Mouse (Mus musculus) layer of hippocampus, adult 9-11 months (tissue): ENCODE data around the gene Mblac2.
A peak's percentile ranks its signal among the peaks of the same experiment; 100 is the strongest.

Experiments
- DNase-seq: peaks from one replicate; pipeline ENCODE4 v3.0.0; 2022

Mblac2 gene

DNA sequence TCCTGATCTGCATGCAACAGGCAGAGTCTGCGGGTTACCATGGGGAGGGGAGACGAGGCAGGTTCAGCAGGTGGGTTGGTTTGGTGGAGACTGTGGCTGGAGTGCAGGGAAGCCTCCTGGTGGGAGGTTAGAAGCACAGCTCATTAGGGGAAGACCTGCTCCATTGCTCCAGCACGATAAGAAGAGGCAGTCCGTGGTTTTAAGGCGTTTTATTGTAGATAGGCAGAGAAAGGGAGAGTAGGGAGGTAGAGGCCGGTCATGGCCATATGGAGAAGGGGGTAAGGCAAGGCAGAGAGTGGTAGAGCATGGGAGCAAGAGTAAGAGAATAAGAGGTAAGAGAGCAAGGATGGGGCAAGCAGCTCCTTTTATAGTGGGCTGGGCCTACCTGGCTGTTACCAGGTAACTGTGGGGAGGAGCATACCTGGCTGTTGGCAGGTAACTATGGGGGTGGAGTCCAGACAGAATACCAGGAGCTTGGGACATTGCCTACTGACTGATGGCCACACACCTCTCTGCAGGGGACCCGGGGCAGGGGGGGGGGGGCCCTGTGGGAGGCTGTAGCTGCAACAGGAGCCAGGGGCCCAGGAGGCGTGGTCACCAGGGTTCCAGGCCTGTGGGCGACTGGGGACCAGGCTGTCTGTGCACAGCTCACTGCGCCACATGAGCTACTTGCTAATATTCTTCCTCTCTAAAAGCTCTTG lies 32.4 kb downstream of the Mblac2 start:
- no peak for DNase-seq

DNA sequence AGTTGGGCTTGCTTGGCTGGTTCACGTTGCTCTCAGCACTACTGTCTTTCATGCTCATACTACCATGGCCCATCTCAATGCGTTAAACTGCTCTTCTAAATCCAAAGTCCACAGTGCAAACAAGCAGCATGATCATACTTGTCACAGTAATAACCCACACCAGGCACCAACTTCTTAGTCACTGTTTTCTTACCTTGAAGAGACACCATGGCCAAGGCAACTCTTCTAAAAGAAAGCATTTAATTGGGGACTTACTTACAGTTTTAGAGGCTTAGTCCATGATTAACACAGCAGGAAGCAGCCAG lies 32.9 kb downstream of the Mblac2 start:
- DNase-seq, result no peak

DNA sequence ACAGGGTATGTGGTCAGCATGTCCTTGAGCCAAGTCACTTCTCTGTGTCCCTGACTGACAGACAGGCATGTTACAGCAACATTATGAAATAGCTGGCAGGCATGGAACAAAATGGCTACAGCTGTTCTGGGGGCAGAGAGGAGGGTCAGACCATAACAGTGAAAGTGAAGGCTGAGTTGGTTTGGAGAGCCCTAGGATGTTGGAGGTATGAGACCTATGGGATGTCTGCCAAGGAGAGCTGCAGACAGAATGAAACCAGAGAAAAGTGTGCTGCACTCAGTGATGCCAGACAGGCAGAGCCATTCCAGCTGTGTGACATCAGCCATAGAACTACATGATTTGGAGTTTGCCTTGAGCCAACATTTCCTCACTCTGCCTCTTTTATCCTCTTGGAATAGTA lies 43.7 kb downstream of the Mblac2 start:
- no peak for DNase-seq

DNA sequence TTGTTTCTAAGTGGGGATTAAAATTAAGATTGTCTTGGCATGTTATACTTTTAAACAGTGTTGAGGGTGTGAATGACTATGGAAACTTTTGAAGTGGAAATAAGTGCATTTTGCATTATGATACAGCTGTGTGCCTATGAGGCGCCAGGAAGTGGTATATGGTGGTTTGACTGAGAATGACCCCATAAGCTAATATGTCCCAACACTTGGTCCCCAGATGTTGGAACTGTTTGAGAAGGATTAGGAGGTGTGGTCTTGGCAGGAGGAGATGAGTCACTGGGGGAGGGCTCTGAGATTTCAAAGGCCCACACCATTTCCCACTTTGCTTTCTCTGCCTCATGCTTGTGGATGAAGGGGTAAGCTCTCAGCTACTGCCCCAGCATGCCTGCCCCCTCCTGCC lies 44.2 kb downstream of the Mblac2 start:
- DNase-seq, result no peak

DNA sequence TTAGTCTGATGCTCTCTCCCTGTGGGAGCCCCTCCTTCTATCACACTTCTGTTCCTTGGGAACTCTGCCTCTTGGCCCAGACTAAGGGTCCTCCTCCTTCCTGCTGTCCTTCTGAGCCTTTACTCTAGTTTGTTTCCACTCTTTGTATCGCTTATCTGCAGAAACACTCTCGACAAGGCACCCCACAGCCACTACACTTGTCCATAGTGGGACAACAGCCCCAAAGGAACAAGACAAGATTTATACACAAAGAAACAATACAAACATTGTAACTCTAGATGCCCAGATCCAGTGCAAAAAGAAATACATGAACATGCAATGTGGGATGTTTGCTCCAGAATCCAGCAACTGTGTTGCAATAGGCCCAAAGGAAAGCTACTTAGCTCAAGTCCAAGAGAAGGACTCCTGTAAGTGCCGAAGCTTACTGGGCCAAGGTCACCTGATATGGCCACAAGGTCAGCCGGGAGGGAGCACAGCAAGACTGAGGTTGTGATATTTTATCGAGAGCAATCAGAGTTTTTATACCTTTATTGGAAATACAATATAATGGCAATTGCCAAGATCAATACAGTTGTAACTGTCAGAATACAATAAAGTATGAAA lies 46.0 kb downstream of the Mblac2 start:
- no peak for DNase-seq

DNA sequence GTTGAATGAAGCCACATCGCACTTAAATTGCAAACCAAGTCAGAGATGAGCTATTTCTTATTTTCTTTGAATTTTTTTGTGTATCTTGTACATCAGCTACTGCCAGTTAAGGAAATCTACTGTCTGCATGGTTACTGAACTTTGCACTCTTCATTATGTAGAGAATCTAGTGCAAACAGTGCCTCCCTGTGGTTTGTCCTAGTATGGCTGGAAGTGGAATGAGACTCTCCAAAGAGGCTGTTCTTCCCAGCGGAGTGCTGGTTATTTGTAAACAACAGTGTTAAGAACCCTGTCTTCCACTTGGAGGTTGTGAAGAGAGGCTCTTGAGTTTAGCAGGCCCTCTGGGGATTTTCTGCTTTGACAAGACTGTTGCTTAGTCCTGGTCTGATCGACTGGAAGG lies 49.2 kb downstream of the Mblac2 start:
- DNase-seq, result no peak

DNA sequence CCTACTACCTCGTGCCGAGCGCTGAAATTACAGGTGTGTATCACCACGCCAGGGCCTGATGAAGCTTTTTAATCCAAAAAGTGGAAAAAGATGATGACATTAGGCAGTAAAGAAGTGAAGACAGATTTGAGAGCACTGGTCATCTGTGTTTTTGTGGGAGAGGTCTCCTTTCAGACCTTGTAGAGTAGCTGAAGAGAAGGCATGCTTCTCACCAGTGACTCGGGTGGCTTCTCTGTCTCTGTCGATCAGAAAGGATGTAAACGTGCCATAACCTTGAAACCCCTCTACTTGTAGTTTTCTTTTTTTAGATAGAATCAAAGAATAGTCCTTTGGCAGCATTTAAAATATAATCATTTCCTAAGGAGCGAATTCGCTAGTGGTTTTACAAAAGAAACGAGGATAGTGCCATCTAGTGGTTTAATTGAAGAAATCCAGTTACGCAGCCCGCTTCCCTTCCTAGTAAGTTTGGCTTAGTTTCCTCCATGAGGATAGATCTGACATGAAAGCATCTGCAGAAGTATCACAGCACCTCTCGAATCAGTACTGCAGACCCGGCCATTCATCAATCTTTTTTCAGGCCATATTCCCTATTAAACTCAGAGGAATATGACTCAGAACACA lies 50.5 kb downstream of the Mblac2 start:
- DNase-seq, result peak; percentile 34

DNA sequence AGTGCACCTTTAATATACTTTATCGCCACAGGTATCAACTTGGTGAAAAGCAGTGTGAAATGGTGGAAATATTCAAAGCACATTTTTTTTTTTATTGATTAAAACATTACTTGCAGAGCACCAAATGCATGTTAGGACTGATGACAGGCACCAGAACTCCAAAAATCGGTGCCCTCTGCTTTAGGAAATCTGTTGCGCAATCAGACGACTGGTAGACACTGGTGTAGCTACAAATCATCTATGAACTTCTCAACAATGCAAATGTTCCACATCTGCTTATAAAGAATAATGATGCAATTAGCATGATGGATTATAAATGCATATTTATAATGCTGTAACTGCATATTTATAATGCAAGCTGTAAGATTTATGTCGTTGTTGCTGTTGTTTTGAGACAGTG lies 53.0 kb downstream of the Mblac2 start:
- no peak for DNase-seq

DNA sequence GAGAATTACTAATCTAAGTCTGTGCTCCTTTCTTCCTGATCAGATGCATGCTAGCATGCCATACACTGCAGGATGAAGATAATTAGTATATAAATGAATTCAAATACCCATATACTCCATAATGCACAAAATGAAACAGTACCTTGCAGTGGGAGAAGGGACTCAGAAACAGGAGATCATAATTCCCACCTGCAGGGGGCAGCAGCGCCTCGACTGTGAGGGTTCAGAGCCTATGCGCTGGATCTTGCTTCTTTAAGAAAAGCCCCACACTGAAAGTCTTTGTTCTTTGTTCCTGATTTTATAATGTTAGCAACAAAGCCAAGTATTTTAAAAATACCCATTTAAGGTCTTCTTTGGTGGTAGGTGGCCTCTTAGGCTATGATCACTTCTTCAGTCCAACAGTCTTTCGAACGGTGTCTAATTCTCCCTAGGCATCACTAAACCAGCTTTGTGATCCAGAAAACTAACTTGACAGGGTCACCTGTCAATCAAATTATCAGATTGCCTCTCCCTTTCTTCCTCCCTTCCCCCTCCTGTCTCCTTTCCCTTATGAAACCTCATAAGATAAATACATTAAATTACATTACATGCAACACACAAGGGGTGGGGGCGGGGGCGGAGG lies 56.0 kb downstream of the Mblac2 start:
- peak; percentile 55 for DNase-seq

DNA sequence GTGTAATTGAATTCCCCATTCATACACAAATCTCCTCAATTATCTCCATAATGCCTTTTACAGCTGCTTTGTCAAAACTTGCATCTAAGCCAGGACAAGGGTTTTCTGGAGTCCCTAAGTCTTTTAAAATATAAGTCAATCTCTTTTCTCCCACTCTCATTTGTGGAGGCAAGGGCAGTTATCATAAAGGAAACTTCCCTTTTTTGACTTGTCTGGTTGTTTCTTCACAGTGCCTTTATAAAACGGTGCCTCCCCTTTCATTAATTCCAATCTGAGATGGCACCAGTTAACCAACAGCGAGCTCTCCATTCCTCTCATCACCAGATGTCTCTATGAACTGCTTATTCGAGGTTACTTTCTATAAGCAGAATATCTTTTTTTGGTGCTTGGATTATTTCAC lies 65.1 kb downstream of the Mblac2 start:
- DNase-seq, result no peak

DNA sequence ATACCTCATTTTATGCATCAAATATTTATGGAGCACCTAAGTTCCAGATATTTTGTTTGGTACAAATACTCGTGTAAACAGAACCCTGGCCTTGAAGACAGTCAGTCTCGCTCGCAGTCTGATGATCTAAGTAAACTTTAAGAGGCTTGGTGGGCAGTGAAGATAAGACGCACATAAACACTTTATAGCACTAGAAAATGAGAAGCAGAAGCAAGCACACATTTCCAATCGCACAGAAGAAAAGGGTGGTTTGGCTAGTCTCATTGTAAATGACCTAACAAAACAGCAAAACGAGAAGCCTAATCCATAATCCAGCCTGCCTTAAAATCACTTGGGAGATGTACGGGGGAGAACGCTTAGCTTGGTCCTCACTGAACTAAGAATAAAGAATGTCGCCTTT lies 71.3 kb downstream of the Mblac2 start:
- DNase-seq, result no peak

DNA sequence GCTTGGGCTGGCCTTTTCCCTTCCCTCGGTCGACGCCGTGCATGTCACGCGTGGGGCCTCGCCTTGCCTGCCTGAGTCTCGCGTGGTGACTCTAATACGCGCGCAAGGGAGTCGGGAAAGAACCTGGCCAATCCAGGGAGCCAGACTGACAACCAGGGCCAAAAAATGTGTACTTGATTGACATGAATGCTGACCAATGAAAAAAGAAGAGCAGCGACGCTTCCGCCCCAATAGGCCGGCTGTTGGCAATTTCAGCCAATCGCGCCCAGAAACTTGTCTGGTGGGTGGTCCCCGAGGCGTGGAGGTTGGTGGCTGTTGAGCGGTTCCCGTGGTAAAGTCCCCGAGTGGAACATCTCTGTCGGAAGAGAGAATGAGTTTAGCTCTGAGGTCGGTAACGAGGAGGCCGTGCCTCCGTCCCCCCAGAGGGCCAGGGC lies 71.8 kb downstream of the Mblac2 start, which contains the start of gene Cetn3:
Gene Cetn3 (plus strand): TSS at position 107 of the 434 bp plus-strand sequence.
- peak; percentile 94 for DNase-seq

DNA sequence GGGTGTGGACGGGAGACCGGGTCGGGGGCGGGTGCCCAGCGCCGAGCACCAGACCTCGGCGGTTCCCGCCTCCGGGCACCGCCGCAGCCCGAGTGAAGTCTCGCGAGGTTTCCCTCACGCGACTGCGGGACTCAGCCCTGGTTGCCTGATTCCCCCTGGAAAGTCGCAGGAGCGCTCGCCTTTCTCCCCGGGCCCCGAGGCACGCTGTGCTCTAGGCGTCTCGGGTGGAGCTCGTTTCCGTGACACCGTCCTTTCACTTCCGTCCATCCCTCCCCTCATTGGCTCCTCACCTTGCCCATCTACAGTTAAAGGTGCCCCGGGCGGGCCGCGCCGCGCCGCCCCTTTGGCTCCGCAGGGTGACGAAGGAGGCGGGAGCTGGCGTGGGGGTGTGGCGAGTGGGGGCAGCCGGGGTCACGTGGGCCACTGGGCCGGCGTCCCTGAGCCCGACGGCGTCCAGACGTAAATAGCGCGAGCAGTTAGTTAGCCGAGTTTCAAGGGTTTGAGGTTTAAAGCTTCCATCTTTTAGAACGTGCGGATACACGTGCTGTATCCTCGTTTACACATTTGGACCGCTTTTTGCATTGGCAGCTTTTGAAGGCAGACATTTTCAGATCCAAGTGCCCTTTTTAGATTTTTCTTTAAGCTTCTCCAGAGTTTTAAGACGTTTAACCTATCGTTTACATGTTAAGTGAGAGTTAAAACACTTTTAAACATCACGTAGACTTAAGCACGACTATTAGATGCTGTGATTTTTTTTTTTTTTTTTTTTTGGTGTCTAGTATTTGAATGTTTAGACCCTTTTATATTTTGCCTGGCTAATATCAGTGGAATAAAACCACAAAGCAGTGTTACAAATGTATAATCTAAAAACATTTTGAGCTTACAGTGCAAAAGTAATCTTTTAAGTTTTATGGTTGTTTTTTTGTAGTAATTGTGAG lies 72.5 kb downstream of the Mblac2 start:
- DNase-seq, result peak; percentile 98

DNA sequence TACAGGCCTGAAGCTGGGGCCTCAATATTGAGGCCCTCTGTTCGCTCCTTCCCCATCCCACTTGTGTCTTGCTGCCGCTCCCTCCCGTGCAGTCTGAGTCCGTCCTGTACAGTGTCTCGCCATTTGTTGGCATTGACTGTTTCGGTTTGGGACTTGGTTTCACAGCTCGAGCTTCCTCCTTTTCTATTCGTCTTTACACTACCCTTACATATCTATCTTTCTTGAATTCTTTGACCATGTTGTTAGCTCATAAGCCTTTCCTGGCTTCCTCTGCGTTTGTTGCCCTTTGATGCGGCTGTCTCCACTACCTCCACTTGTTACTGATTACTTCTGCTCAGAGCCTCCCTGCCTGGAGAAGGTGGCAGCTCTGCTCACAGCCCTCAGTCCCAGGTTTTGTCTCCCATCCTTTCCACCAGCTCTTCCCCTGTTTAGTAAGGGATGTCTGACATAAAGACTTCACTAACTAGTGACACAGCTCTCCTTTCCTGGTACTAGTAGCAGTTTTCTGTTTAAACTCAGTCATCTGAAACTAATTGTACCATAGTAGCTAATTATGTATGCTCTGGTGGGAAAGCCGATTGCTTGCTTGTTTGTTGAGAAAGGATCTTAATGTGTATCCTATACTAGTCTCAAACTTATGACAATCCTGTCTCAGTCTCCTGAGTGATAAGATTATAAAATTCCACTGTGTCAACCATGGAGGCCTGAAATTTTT lies 74.8 kb downstream of the Mblac2 start:
- DNase-seq, result no peak

DNA sequence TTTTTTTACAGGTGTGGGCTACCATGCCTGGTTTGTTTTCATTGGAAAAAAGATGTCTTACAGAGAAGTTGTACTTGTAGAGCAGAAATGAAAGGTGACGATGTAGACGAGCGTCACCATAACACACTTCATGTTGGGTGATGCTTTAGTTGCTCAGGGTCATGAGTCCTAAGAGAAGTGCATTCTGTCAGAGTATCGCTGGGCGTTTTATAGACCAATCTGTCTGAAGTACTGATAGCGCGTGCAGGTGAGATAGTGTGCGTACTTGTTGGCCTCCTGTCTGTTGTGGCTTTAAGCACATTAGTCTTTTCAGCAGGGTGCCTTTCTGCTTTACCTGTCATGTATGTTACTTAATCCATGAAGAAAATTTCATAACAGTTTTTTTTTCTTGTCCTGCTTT lies 79.0 kb downstream of the Mblac2 start:
- no peak for DNase-seq

DNA sequence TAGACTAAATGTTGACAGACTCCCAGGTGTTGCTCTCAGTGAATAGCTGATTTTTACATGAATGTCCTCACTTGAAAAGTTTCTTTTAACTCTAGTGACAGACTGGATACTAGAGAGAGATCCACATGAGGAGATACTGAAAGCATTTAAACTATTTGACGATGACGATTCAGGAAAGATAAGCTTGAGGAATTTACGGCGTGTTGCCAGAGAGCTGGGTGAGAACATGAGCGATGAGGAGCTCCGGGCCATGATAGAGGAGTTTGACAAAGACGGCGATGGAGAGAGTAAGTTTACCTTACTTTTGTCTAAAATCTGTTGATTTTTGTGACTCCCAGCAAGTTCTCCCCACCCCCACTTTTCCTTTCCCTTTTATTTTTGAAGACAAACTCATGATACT lies 80.7 kb downstream of the Mblac2 start:
- no peak for DNase-seq

DNA sequence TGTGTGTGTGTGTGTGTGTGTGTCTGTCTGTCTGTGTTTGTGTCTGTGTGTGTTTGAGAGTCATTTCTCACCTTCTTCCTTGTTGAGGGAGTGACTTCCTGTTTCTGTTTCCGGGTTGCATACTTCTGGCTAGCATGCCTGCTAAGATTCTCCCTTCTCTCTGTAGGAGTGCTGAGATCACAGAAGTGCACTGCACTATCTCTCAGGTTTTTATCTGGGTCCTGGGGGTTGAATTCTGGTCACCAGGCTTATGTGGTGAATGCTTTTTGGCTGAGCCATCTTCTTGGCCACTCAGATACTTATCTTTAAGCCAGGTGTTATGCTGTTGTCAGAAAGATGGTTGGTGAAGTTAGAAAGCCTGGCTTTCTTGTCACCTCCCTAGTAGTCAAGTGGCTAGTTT lies 82.7 kb downstream of the Mblac2 start:
- no peak for DNase-seq

DNA sequence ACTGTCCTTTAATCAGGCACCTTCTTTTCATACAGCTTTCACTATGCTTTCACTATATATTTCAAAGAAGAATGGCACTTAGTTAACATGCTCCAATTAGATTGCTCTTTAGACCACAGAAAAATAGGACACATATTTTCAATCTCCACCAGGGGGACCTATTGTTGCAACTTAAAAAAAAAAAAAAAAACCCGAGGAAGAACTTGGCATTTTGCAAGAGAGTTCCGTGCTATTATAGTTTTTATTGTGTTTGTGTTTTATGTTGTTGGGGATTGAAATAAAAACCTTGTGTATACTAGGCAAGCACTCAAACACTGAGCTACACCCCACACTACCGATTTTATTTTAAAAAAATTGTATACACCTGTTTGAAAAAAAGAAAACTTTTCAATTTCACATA lies 90.0 kb downstream of the Mblac2 start:
- DNase-seq, result no peak
